Mouse (Mus musculus) naive thymus-derived CD4-positive, alpha-beta T cell, adult 2 months (primary cell): Measurements from ENCODE around the gene 4933412E24Rik.

Experiments used
- DNase-seq: peaks from one replicate; pipeline ENCODE4 v3.0.0-alpha.2; 2011; ENCODE audit warnings: low read depth

4933412E24Rik gene

GRCm38 (mm10) chr15:60016513-60016912 lies at the start of gene 4933412E24Rik:
4933412E24Rik (minus strand) TSS chr15:60016613.
- no peak for DNase-seq

DNA sequence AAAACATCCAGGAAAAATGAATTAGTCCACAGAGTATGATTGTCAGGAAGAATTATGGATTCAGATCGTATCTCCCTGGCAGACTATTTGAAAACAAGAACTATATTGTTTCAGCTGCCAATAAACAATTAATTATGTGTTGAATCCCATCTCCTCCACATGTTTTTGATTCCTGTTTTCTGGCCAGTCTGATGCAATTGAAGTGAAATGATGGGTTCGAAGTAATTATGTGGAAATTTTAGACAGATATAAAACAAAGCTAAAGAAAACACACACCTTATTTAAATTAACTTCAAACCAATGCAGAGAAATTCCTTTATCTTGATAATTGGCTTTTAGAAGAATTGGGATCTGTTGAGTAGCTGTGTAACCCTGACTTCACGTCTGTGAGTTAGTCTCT lies 14.3 kb upstream of the 4933412E24Rik start:
- DNase-seq: no peak

- DNase-seq: no peak
Measured at GRCm38 (mm10) chr15:60021256-60021655, 4.8 kb upstream of the 4933412E24Rik start.

DNA sequence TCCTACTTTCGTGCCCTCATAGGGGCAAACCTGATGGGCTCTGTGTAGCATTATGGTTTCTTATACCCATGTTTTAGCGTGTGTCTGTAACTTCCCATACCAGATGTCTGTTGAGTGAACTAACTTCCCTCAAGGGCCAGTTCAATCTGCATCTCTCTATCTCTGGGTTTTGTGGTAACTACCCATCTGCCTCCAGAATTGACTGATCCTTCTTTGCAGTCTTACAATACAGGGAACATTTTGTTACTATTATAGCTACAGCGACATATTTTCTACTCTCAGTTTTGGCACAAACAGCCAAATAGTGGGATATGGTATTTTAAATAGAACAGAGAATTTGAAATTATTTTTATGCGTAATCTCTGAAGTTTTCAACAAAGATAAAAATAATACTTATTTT lies 6.2 kb downstream of the 4933412E24Rik start:
- DNase-seq: no peak

GRCm38 (mm10) chr15:60009610-60010009 lies 6.8 kb downstream of the 4933412E24Rik start:
- no peak for DNase-seq

DNA sequence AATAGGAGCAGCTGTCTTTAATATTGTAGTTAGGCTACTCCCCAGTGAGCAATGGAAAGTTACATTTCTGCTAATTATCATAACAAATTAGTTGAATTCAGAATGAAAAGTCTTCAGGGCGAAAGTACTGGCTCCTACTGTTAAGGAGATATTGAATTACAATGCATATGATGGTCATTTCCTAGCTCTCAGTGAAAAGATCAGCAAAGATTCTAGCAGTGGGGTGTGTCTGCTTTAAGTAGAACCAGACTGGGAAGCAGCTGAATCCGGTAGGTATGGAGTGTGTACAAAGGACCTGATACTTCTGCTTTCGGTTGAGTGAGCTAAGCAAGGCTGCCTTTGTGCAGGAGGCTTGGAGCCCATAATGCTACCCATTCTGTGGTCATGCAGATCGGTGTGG lies 32.6 kb downstream of the 4933412E24Rik start:
- no peak for DNase-seq

DNA sequence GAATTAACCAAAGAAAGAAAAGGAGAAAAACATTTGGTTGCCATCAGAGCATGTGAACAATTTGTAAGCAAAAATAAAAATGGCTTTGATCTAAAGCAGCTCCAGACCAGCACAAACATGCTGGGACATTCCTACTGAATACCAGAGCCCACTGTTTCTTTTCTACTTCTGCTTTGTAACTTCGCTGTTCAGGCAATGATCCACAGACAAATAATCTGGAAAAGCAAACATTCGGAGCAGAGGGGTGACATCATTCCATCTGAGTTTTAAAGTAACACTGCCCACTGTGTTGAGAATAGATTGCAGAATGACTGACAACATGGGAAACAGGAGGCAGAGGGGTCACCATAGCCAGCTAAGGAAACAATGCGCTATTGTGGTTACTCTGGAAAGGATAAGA lies 41.1 kb downstream of the 4933412E24Rik start:
- DNase-seq: no peak

- no peak for DNase-seq
Measured at GRCm38 (mm10) chr15:59974584-59974983, 41.8 kb downstream of the 4933412E24Rik start.

DNA sequence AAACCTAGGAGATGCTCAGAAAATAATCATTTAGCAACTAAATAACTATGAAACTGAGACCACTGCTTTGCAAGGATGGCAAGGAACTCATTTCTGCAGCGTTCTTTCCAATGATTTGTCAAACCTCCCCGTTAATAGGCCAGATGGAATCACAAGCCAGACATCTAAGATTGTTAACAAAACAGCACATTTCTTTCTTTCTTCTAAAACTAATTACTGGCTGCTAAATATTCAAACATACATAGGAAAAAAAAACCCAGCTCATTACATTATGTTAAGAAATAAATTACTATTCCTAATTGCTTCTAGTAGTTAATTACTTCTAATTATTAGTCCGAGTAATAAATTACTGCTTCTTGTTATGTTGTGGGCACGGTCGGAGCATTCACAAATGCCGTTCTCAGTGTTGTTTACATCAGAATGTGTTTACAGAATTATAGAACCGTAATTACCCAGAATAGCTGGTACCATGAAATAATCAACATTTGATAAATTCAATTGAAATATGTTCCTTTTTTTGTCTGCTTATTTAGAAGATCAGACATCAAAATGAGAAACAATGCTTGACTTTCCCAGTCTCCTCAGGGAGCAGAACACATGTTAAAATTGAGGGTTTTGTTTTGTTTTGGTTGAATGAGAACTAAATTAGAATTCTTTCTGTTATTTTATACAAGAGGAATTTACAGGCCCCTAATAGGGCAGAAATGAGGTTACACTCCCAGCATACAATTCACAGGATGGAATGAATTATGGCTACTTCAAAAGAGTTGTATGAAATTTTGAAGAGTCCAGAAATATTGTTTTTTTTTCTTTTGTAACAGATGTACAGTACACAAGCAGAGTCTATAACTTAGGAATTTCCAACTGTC lies 42.5 kb downstream of the 4933412E24Rik start:
- no peak for DNase-seq
